9 mouse cellular contexts compared by ENCODE assay signal in genomic region chr16:30797973-30798471, GRCm38 (mm10).
A peak's percentile ranks its signal among the peaks of the same experiment; 100 is the strongest.
DNase-seq lines count a peak whose midpoint lies in the region; ATAC-seq and TF ChIP-seq lines count a peak whose summit lies in the region.
"Had no signal": no experiment of that assay in that cellular context is flagged by ENCODE, and none has a peak within 500 bp of the region (broad histone marks: within the 10 kb centered on the region; RNA-seq: fewer than 3 reads in every experiment).

No protein-coding gene starts in this region.

- WGBS in forebrain, embryonic 15.5 days = 71% methylated on average over 7 of the region's 7 CpGs
- WGBS in forebrain, embryonic 12.5 days = 85% methylated on average over 7 of the region's 7 CpGs
- 40% methylated on average over 7 of the region's 7 CpGs for WGBS in lung, embryonic 14.5 days
- WGBS in limb, embryonic 15.5 days = 29% methylated on average over 7 of the region's 7 CpGs

- DNase-seq in lung, embryonic 14.5 days = peak; percentile 69
- DNase-seq in lung, adult 18-20 months = no peak
- DNase-seq in spleen, postnatal 36 days (ENCODE audit: low spot score in 2 of 2) = no peak
- DNase-seq in gastrocnemius, postnatal 25 days = no peak

- no peak overlapping the region for H3K4me2 ChIP-seq in forebrain, embryonic 15.5 days (replicated peaks)
- H3K4me2 ChIP-seq in forebrain, embryonic 12.5 days = no peak overlapping the region
- H3K4me2 ChIP-seq in lung, embryonic 14.5 days = no peak overlapping the region
- no peak overlapping the region for H3K4me2 ChIP-seq in limb, embryonic 15.5 days
- H3K4me2 ChIP-seq: midbrain, embryonic 12.5 days had no signal

- H3K4me1 ChIP-seq in forebrain, embryonic 15.5 days = peaks cover 7% of the 10 kb centered on the region
- no peaks in the 10 kb centered on the region for H3K4me1 ChIP-seq in forebrain, embryonic 12.5 days
- peaks cover 12% of the 10 kb centered on the region; the same call in 1 of the 2 replicates for H3K4me1 ChIP-seq in lung, embryonic 14.5 days (ENCODE audit: insufficient read depth)
- H3K4me1 ChIP-seq in brown adipose tissue, adult 24 weeks (ENCODE audit: control insufficient read depth, insufficient read depth, insufficient read length, low read length) = peaks cover 47% of the 10 kb centered on the region
- H3K4me1 ChIP-seq in limb, embryonic 15.5 days = peaks cover 16% of the 10 kb centered on the region; the same call in 1 of the 2 replicates
- H3K4me1 ChIP-seq: midbrain, embryonic 12.5 days had no signal

- TF ChIP-seq CTCF in lung, embryonic 14.5 days (IDR thresholded peaks at IDR 0.05; ENCODE audit: low read depth) = no peak

- no peaks in the 10 kb centered on the region for H3K9me3 ChIP-seq in forebrain, embryonic 15.5 days
- no peaks in the 10 kb centered on the region for H3K9me3 ChIP-seq in forebrain, embryonic 12.5 days
- no peaks in the 10 kb centered on the region for H3K9me3 ChIP-seq in lung, embryonic 14.5 days (ENCODE audit: low read depth, low read length)
- H3K9me3 ChIP-seq in limb, embryonic 15.5 days = no peaks in the 10 kb centered on the region
- H3K9me3 ChIP-seq: midbrain, embryonic 12.5 days had no signal

- 0 out of 2 replicates have a peak, but pooled peaks have one; percentile 26 for ATAC-seq in forebrain, embryonic 15.5 days (replicated peaks)
- ATAC-seq in forebrain, embryonic 12.5 days (ENCODE audit: low FRiP score) = no peak
- peak; percentile 57; the same call in 1 of the 2 replicates for ATAC-seq in lung, embryonic 14.5 days (ENCODE audit: insufficient read depth)
- ATAC-seq in limb, embryonic 15.5 days (ENCODE audit: insufficient number of reproducible peaks, low FRiP score, low TSS enrichment, low read depth) = peak; percentile 70; the same call in 1 of the 2 replicates

- no peaks in the 10 kb centered on the region for H3K27me3 ChIP-seq in forebrain, embryonic 15.5 days
- no peaks in the 10 kb centered on the region for H3K27me3 ChIP-seq in forebrain, embryonic 12.5 days
- H3K27me3 ChIP-seq in lung, embryonic 14.5 days (ENCODE audit: insufficient read depth, low read length) = no peaks in the 10 kb centered on the region
- H3K27me3 ChIP-seq in limb, embryonic 15.5 days = no peaks in the 10 kb centered on the region
- H3K27me3 ChIP-seq: midbrain, embryonic 12.5 days had no signal

- no peaks in the 10 kb centered on the region for H3K36me3 ChIP-seq in forebrain, embryonic 15.5 days
- no peaks in the 10 kb centered on the region for H3K36me3 ChIP-seq in forebrain, embryonic 12.5 days (replicated peaks)
- no peaks in the 10 kb centered on the region for H3K36me3 ChIP-seq in lung, embryonic 14.5 days (ENCODE audit: insufficient read depth)
- no peaks in the 10 kb centered on the region for H3K36me3 ChIP-seq in limb, embryonic 15.5 days
- H3K36me3 ChIP-seq: midbrain, embryonic 12.5 days had no signal

- no peak overlapping the region for H3K9ac ChIP-seq in forebrain, embryonic 15.5 days (replicated peaks)
- H3K9ac ChIP-seq in forebrain, embryonic 12.5 days = no peak overlapping the region
- no peak overlapping the region for H3K9ac ChIP-seq in lung, embryonic 14.5 days
- no peak overlapping the region for H3K9ac ChIP-seq in limb, embryonic 15.5 days
- H3K9ac ChIP-seq: midbrain, embryonic 12.5 days had no signal

- no peak overlapping the region for H3K27ac ChIP-seq in forebrain, embryonic 15.5 days (replicated peaks)
- H3K27ac ChIP-seq in forebrain, embryonic 12.5 days = no peak overlapping the region
- peak overlapping the region; percentile 54; the same call in 1 of the 2 replicates for H3K27ac ChIP-seq in lung, embryonic 14.5 days (ENCODE audit: low read depth)
- peak overlapping the region; percentile 65; the same call in 1 of the 2 replicates for H3K27ac ChIP-seq in brown adipose tissue, adult 24 weeks (replicated peaks; ENCODE audit: low read depth, low read length)
- H3K27ac ChIP-seq in limb, embryonic 15.5 days = 0 out of 2 replicates have a peak overlapping the region, but pooled peaks have one; percentile 39
- H3K27ac ChIP-seq: midbrain, embryonic 12.5 days had no signal

- no peak overlapping the region for H3K4me3 ChIP-seq in forebrain, embryonic 15.5 days
- H3K4me3 ChIP-seq in forebrain, embryonic 12.5 days (replicated peaks) = no peak overlapping the region
- H3K4me3 ChIP-seq in lung, embryonic 14.5 days (ENCODE audit: low read depth, low read length) = no peak overlapping the region
- no peak overlapping the region for H3K4me3 ChIP-seq in brown adipose tissue, adult 24 weeks (ENCODE audit: insufficient read depth, low read depth, low read length)
- no peak overlapping the region for H3K4me3 ChIP-seq in limb, embryonic 15.5 days
- H3K4me3 ChIP-seq: midbrain, embryonic 12.5 days had no signal

Comparison
In these comparisons a context has a peak if more than half of its experiments do, and no peak if none do; other contexts are left out.
1. H3K27ac ChIP-seq: peak in lung, embryonic 14.5 days (single experiment), brown adipose tissue, adult 24 weeks (single experiment) and limb, embryonic 15.5 days (single experiment); none in forebrain, embryonic 15.5 days (single experiment) and forebrain, embryonic 12.5 days (single experiment).